Mouse (Mus musculus): ENCODE data around the gene Slc22a29.

- TF ChIP-seq CTCF (IDR thresholded peaks at IDR 0.05; ENCODE audit: control insufficient read depth, insufficient read depth, low read length) (no peak), POLR2A (IDR thresholded peaks at IDR 0.05; ENCODE audit: borderline replicate concordance, control insufficient read depth, low read depth, low read length) (no peak)
These were observed at the start of gene Slc22a29 for GRCm38 (mm10) chr19:8218800-8219199.

Measured in bone marrow, adult 2 months (tissue).